Mouse (Mus musculus): ENCODE measurements at regions not wholly inside any gene's neighbourhood (a gene's known extent, or its start where the extent isn't known, plus 50 kb on each side); places are given as distances from the start of the nearest gene placed in this dataset.
"Not testable (repeated sequence)": the region's sequence is repeated elsewhere in the genome, so short reads cannot be mapped to it uniquely, and the experiment has no call there.

GRCm38 (mm10) chr9:90618154-90618553 lies 347.6 kb upstream of the Tbc1d2b start:
- 70% methylated on average over 7 of the region's 7 CpGs for WGBS
- DNase-seq (no peak), ATAC-seq (ENCODE audit: insufficient read depth) (no peak)
- Histone ChIP-seq H3K4me1 (ENCODE audit: insufficient read depth) (no peaks in the 10 kb centered on the region), H3K4me2 (no peak overlapping the region), H3K4me3 (ENCODE audit: low read depth, low read length) (no peak overlapping the region), H3K9me3 (ENCODE audit: low read depth, low read length) (no peaks in the 10 kb centered on the region), H3K27ac (ENCODE audit: low read depth) (no peak overlapping the region), H3K36me3 (ENCODE audit: insufficient read depth) (no peaks in the 10 kb centered on the region), H3K27me3 (ENCODE audit: insufficient read depth, low read length) (no peaks in the 10 kb centered on the region), H3K9ac (no peak overlapping the region)
- no peak for TF ChIP-seq CTCF (IDR thresholded peaks at IDR 0.05; ENCODE audit: low read depth)

- Histone ChIP-seq H3K4me3 (ENCODE audit: low read depth, low read length) (no peak overlapping the region), H3K36me3 (ENCODE audit: insufficient read depth) (no peaks in the 10 kb centered on the region), H3K4me1 (ENCODE audit: insufficient read depth) (no peaks in the 10 kb centered on the region), H3K27me3 (ENCODE audit: insufficient read depth, low read length) (no peaks in the 10 kb centered on the region), H3K27ac (ENCODE audit: low read depth) (no peak overlapping the region), H3K9ac (no peak overlapping the region), H3K4me2 (no peak overlapping the region), H3K9me3 (ENCODE audit: low read depth, low read length) (no peaks in the 10 kb centered on the region)
- no peak for ATAC-seq (ENCODE audit: insufficient read depth)
- 51% methylated on average over 4 of the region's 4 CpGs for WGBS
- no peak for DNase-seq
- no peak for TF ChIP-seq CTCF (IDR thresholded peaks at IDR 0.05; ENCODE audit: low read depth)
These were observed 327.3 kb upstream of the Tbc1d2b start for GRCm38 (mm10) chr9:90597894-90598293.

- H3K9me3 ChIP-seq (ENCODE audit: low read depth, low read length) = no peaks in the 10 kb centered on the region
- no peak overlapping the region for H3K9ac ChIP-seq
- H3K36me3 ChIP-seq (ENCODE audit: insufficient read depth) = no peaks in the 10 kb centered on the region
- no peak for ATAC-seq (ENCODE audit: insufficient read depth)
- no peaks in the 10 kb centered on the region for H3K4me1 ChIP-seq (ENCODE audit: insufficient read depth)
- no peak for DNase-seq
- no peak overlapping the region for H3K27ac ChIP-seq (ENCODE audit: low read depth)
- no peaks in the 10 kb centered on the region for H3K27me3 ChIP-seq (ENCODE audit: insufficient read depth, low read length)
- WGBS = 93% methylated on average over 1 of the region's 1 CpGs
- TF ChIP-seq CTCF (IDR thresholded peaks at IDR 0.05; ENCODE audit: low read depth) = no peak
- no peak overlapping the region for H3K4me3 ChIP-seq (ENCODE audit: low read depth, low read length)
- H3K4me2 ChIP-seq = no peak overlapping the region
These were observed 286.1 kb upstream of the Tbc1d2b start for GRCm38 (mm10) chr9:90556742-90557141.

- ATAC-seq (ENCODE audit: insufficient read depth) = no peak
- H3K9ac ChIP-seq = no peak overlapping the region
- H3K4me3 ChIP-seq (ENCODE audit: low read depth, low read length) = no peak overlapping the region
- WGBS = 70% methylated on average over 3 of the region's 3 CpGs
- TF ChIP-seq CTCF (IDR thresholded peaks at IDR 0.05; ENCODE audit: low read depth) = no peak
- H3K4me1 ChIP-seq (ENCODE audit: insufficient read depth) = no peaks in the 10 kb centered on the region
- no peak overlapping the region for H3K4me2 ChIP-seq
- H3K27ac ChIP-seq (ENCODE audit: low read depth) = no peak overlapping the region
- H3K9me3 ChIP-seq (ENCODE audit: low read depth, low read length) = no peaks in the 10 kb centered on the region
- no peaks in the 10 kb centered on the region for H3K36me3 ChIP-seq (ENCODE audit: insufficient read depth)
- no peaks in the 10 kb centered on the region for H3K27me3 ChIP-seq (ENCODE audit: insufficient read depth, low read length)
- DNase-seq = no peak
These were observed 285.6 kb upstream of the Tbc1d2b start for GRCm38 (mm10) chr9:90556216-90556615.

GRCm38 (mm10) chr9:90547931-90548330 lies 277.3 kb upstream of the Tbc1d2b start:
- Histone ChIP-seq H3K27ac (ENCODE audit: low read depth) (no peak overlapping the region), H3K9ac (no peak overlapping the region), H3K9me3 (ENCODE audit: low read depth, low read length) (no peaks in the 10 kb centered on the region), H3K4me3 (ENCODE audit: low read depth, low read length) (no peak overlapping the region), H3K27me3 (ENCODE audit: insufficient read depth, low read length) (no peaks in the 10 kb centered on the region), H3K4me2 (no peak overlapping the region), H3K4me1 (ENCODE audit: insufficient read depth) (no peaks in the 10 kb centered on the region), H3K36me3 (ENCODE audit: insufficient read depth) (no peaks in the 10 kb centered on the region)
- TF ChIP-seq CTCF (IDR thresholded peaks at IDR 0.05; ENCODE audit: low read depth) = no peak
- WGBS = 51% methylated on average over 1 of the region's 1 CpGs
- DNase-seq = no peak
- ATAC-seq (ENCODE audit: insufficient read depth) = no peak

GRCm38 (mm10) chr9:90546720-90547119 lies 276.1 kb upstream of the Tbc1d2b start:
- H3K9ac ChIP-seq = no peak overlapping the region
- ATAC-seq (ENCODE audit: insufficient read depth) (no peak), DNase-seq (no peak)
- no peaks in the 10 kb centered on the region for H3K36me3 ChIP-seq (ENCODE audit: insufficient read depth)
- no peak overlapping the region for H3K27ac ChIP-seq (ENCODE audit: low read depth)
- no peak overlapping the region for H3K4me2 ChIP-seq
- H3K9me3 ChIP-seq (ENCODE audit: low read depth, low read length) = no peaks in the 10 kb centered on the region
- TF ChIP-seq CTCF (IDR thresholded peaks at IDR 0.05; ENCODE audit: low read depth) = no peak
- no peak overlapping the region for H3K4me3 ChIP-seq (ENCODE audit: low read depth, low read length)
- H3K4me1 ChIP-seq (ENCODE audit: insufficient read depth) = no peaks in the 10 kb centered on the region
- no peaks in the 10 kb centered on the region for H3K27me3 ChIP-seq (ENCODE audit: insufficient read depth, low read length)

GRCm38 (mm10) chr9:90537683-90538082 lies 267.1 kb upstream of the Tbc1d2b start:
- H3K4me3 ChIP-seq (ENCODE audit: low read depth, low read length); H3K36me3 ChIP-seq (ENCODE audit: insufficient read depth); DNase-seq; H3K9me3 ChIP-seq (ENCODE audit: low read depth, low read length); H3K4me1 ChIP-seq (ENCODE audit: insufficient read depth); H3K4me2 ChIP-seq; ATAC-seq (ENCODE audit: insufficient read depth); H3K9ac ChIP-seq; H3K27ac ChIP-seq (ENCODE audit: low read depth); H3K27me3 ChIP-seq (ENCODE audit: insufficient read depth, low read length): not testable (repeated sequence)
- WGBS = 60% methylated on average over 8 of the region's 8 CpGs

- no peak for TF ChIP-seq CTCF (IDR thresholded peaks at IDR 0.05; ENCODE audit: low read depth)
- H3K4me2 ChIP-seq = no peak overlapping the region
- no peaks in the 10 kb centered on the region for H3K9me3 ChIP-seq (ENCODE audit: low read depth, low read length)
- H3K27ac ChIP-seq (ENCODE audit: low read depth) = no peak overlapping the region
- H3K9ac ChIP-seq = no peak overlapping the region
- H3K4me3 ChIP-seq (ENCODE audit: low read depth, low read length) = no peak overlapping the region
- no peak for ATAC-seq (ENCODE audit: insufficient read depth)
- DNase-seq = no peak
- H3K36me3 ChIP-seq (ENCODE audit: insufficient read depth) = no peaks in the 10 kb centered on the region
- no peaks in the 10 kb centered on the region for H3K4me1 ChIP-seq (ENCODE audit: insufficient read depth)
- H3K27me3 ChIP-seq (ENCODE audit: insufficient read depth, low read length) = no peaks in the 10 kb centered on the region
These were observed 262.8 kb upstream of the Tbc1d2b start for GRCm38 (mm10) chr9:90533372-90533771.
